Mouse (Mus musculus) adrenal gland, adult 2 months (tissue): ENCODE measurements at regions not wholly inside any gene's neighbourhood (a gene's known extent, or its start where the extent isn't known, plus 50 kb on each side); places are given as distances from the start of the nearest gene placed in this dataset.

Experiments used
- DNase-seq: peaks from one replicate; pipeline ENCODE4 v3.0.0; 2021

GRCm38 (mm10) chrX:12219474-12219873 is 59.3 kb upstream of the Bcor start:
- DNase-seq = no peak

GRCm38 (mm10) chrX:12224314-12224713 is 64.2 kb upstream of the Bcor start:
- DNase-seq = no peak

- DNase-seq = no peak
Observed at GRCm38 (mm10) chrX:12225116-12225891, 65.1 kb upstream of the Bcor start.

- no peak for DNase-seq
Observed at GRCm38 (mm10) chrX:12225892-12226206, 65.7 kb upstream of the Bcor start.

- peak; percentile 26 for DNase-seq
Observed at GRCm38 (mm10) chrX:12240505-12241011, 80.4 kb upstream of the Bcor start.

GRCm38 (mm10) chrX:12241751-12242150 is 81.6 kb upstream of the Bcor start:
- no peak for DNase-seq

- no peak for DNase-seq
Observed at GRCm38 (mm10) chrX:12249071-12249470, 88.9 kb upstream of the Bcor start.

GRCm38 (mm10) chrX:12249911-12250310 is 89.8 kb upstream of the Bcor start:
- no peak for DNase-seq

- DNase-seq = peak; percentile 74
Observed at GRCm38 (mm10) chrX:12251853-12252679, 91.9 kb upstream of the Bcor start.

- no peak for DNase-seq
Observed at GRCm38 (mm10) chrX:12252680-12253021, 92.5 kb upstream of the Bcor start.

- no peak for DNase-seq
Observed at GRCm38 (mm10) chrX:12256758-12257157, 96.6 kb upstream of the Bcor start.

- no peak for DNase-seq
Observed at GRCm38 (mm10) chrX:12263834-12264233, 103.7 kb upstream of the Bcor start.

GRCm38 (mm10) chrX:12284741-12285140 is 124.6 kb upstream of the Bcor start:
- no peak for DNase-seq

GRCm38 (mm10) chrX:12285141-12285540 is 125.0 kb upstream of the Bcor start:
- DNase-seq = no peak

- no peak for DNase-seq
Observed at GRCm38 (mm10) chrX:12285976-12286909, 126.1 kb upstream of the Bcor start.

- no peak for DNase-seq
Observed at GRCm38 (mm10) chrX:12286910-12287522, 126.9 kb upstream of the Bcor start.

GRCm38 (mm10) chrX:12287656-12288561 is 127.8 kb upstream of the Bcor start:
- peak; percentile 20 for DNase-seq

- no peak for DNase-seq
Observed at GRCm38 (mm10) chrX:12288562-12289117, 128.5 kb upstream of the Bcor start.

GRCm38 (mm10) chrX:12293146-12293545 is 133.0 kb upstream of the Bcor start:
- no peak for DNase-seq

GRCm38 (mm10) chrX:12294452-12294851 is 134.3 kb upstream of the Bcor start:
- DNase-seq = no peak
